Mouse (Mus musculus): ENCODE measurements at regions not wholly inside any gene's neighbourhood (a gene's known extent, or its start where the extent isn't known, plus 50 kb on each side); places are given as distances from the start of the nearest gene placed in this dataset.

DNA sequence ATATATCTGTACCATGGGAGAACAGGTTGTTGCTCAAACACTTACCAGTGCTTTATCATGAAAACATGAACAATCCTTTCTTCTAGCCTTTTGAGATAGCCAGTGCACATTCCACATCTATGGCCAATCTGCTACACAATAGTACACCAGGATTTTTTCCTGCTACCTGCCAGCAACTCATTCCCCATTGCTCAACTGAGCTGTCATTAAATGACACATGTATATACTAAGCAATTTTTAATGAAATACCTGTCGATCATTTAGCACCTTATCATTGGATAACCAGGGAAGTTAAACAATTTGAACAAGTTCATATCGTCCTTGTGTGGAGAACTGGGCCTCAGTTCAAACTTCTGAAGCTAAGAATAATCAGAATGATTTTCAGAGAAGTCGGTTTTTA, 111.5 kb downstream of the Nr2f2 start:
- no peak for TF ChIP-seq TBP (conservative IDR thresholded peaks at IDR 0.05; ENCODE audit: low read depth, low read length)
- TF ChIP-seq UBTF (IDR thresholded peaks at IDR 0.05; ENCODE audit: low read depth, low read length), result no peak
- TF ChIP-seq POLR2A (IDR thresholded peaks at IDR 0.05; ENCODE audit: low read depth, low read length), result no peak

Measured in CH12.LX (cell line).